Mouse (Mus musculus) hindbrain, embryonic 12.5 days (tissue): ENCODE data around the gene Fam133b. TPM values are rescaled to one million over a fixed set of nuclear protein-coding genes. Genes with fewer than 3 reads are reported as not detected.

Experiments
- polyA plus RNA-seq: library from polyadenylated mRNA; unstranded; fragments of >200 nt; fragmentation: Nextera tagmentation; extraction: Ambion mirVana; gene quantifications from 2 replicates; pipeline ENCODE4 v1.2.1, GENCODE M21; 2016

Gene Fam133b
- polyA plus RNA-seq, 1 experiment from 2014 or later, result 32.4 TPM

Other genes starting within 250 kb of the Fam133b start
- gene Cdk6, start 202.3 kb upstream of the Fam133b start, polyA plus RNA-seq, result 18.0 and 19.1 TPM in 2 replicates
- 3.2 and 4.6 TPM in 2 replicates for gene 1700109H08Rik, start 27.7 kb downstream of the Fam133b start, polyA plus RNA-seq
- 20.9 and 23.3 TPM in 2 replicates for gene Pex1, start 52.2 kb downstream of the Fam133b start, polyA plus RNA-seq
- 13.0 and 13.8 TPM in 2 replicates for gene Rbm48, start 52.8 kb downstream of the Fam133b start, polyA plus RNA-seq
- not detected in 2 replicates for gene Tmbim7, start 107.3 kb downstream of the Fam133b start, polyA plus RNA-seq
- gene Gatad1, start 113.4 kb downstream of the Fam133b start, polyA plus RNA-seq, result 70.6 and 74.0 TPM in 2 replicates